Mouse (Mus musculus) CH12.LX (cell line): ENCODE data around the gene Cd3d. TPM values are rescaled to one million over a fixed set of nuclear protein-coding genes. Genes with fewer than 3 reads are reported as not detected.

Source experiments
- DNase-seq: peaks from one replicate; pipeline ENCODE4 v3.0.0-alpha.2; 2013; ENCODE audit errors: extremely low read depth
- H3K27ac ChIP-seq: 2 replicates; pipeline ENCODE4 v1.5.1; 2012; ENCODE audit warnings: low read depth, mild to moderate bottlenecking, control low read depth, moderate library complexity; ENCODE audit not compliant: insufficient read depth
- H3K27me3 ChIP-seq: replicated peaks from 2 replicates; pipeline ENCODE3; 2012; ENCODE audit warnings: inconsistent platforms
- H3K36me3 ChIP-seq, 2 experiments: replicated peaks in 1 of 2; 2 replicates each; pipeline versions ENCODE3 to v1.6.1; 2012; ENCODE audit warnings: inconsistent platforms in 1 of 2, low read length in 1 of 2, mild to moderate bottlenecking in 1 of 2, mixed read lengths in 1 of 2, moderate library complexity in 1 of 2; ENCODE audit not compliant: control insufficient read depth in 1 of 2, insufficient read depth in 1 of 2
- H3K4me1 ChIP-seq, 2 experiments: 2 replicates each; pipeline ENCODE4 v1.6.1; 2012; ENCODE audit warnings: inconsistent platforms in 1 of 2, moderate library complexity in 1 of 2; ENCODE audit not compliant: insufficient read depth in 2 of 2, control insufficient read depth in 1 of 2
- H3K4me2 ChIP-seq: 2 replicates; pipeline ENCODE4 v1.6.1; 2012; ENCODE audit warnings: low read depth, mild to moderate bottlenecking, control low read depth; ENCODE audit not compliant: poor library complexity, insufficient read depth, severe bottlenecking
- H3K4me3 ChIP-seq, 3 experiments: fragments of 150-350 bp in 1 of 3; sonication (generic) in 1 of 3; replicated peaks in 1 of 3; 2 replicates each; pipeline versions ENCODE3 to v1.5.1; 2011 to 2012; ENCODE audit warnings: low read depth in 2 of 3, low read length in 2 of 3, mild to moderate bottlenecking in 2 of 3, moderate library complexity in 2 of 3, control low read depth in 1 of 3, improper control_type of control experiment in 1 of 3, inconsistent platforms in 1 of 3, mixed read lengths in 1 of 3; ENCODE audit not compliant: poor library complexity in 1 of 3
- H3K79me2 ChIP-seq: replicated peaks from 2 replicates; pipeline ENCODE4 v1.6.1; 2012; ENCODE audit warnings: mild to moderate bottlenecking, moderate library complexity; ENCODE audit not compliant: control insufficient read depth, poor library complexity, insufficient read depth, severe bottlenecking; ENCODE audit errors: extremely low read depth
- H3K9ac ChIP-seq: 2 replicates; pipeline ENCODE4 v1.6.1; 2012; ENCODE audit warnings: low read depth, mild to moderate bottlenecking, control low read depth, moderate library complexity; ENCODE audit not compliant: insufficient read depth
- H3K9me3 ChIP-seq: replicated peaks from 2 replicates; pipeline ENCODE3; 2012; ENCODE audit warnings: low read length, inconsistent platforms, mixed read lengths
- CHD2 ChIP-seq: IDR thresholded peaks from 2 replicates; pipeline ENCODE4 v1.6.1; 2011; ENCODE audit warnings: low read length, improper control_type of control experiment
- CTCF ChIP-seq, 2 experiments: IDR thresholded peaks in 1 of 2; conservative IDR thresholded peaks in 1 of 2; 2 replicates each; pipeline ENCODE4 v1.5.1; 2011 to 2012; ENCODE audit warnings: low read depth in 2 of 2, low read length in 2 of 2, improper control_type of control experiment in 1 of 2, inconsistent platforms in 1 of 2, mild to moderate bottlenecking in 1 of 2, moderate library complexity in 1 of 2
- E2F4 ChIP-seq: IDR thresholded peaks from 2 replicates; pipeline ENCODE4 v1.6.1; 2011; ENCODE audit warnings: low read depth, low read length, improper control_type of control experiment; ENCODE audit not compliant: insufficient replicate concordance
- ETS1 ChIP-seq: conservative IDR thresholded peaks from 2 replicates; pipeline ENCODE4 v1.6.1; 2012; ENCODE audit warnings: low read depth, mild to moderate bottlenecking, inconsistent platforms, low read length, improper control_type of control experiment, moderate library complexity
- HCFC1 ChIP-seq: IDR thresholded peaks from 2 replicates; pipeline ENCODE4 v1.6.1; 2012; ENCODE audit warnings: low read depth, mild to moderate bottlenecking, inconsistent platforms, low read length, improper control_type of control experiment
- JUND ChIP-seq: conservative IDR thresholded peaks from 2 replicates; pipeline ENCODE4 v1.6.1; 2011; ENCODE audit warnings: low read depth, low read length, improper control_type of control experiment
- MAX ChIP-seq: IDR thresholded peaks from 2 replicates; pipeline ENCODE4 v1.6.1; 2011; ENCODE audit warnings: low read length, improper control_type of control experiment
- MEF2A ChIP-seq: IDR thresholded peaks from 2 replicates; pipeline ENCODE4 v1.6.1; 2014; ENCODE audit warnings: low read depth, mild to moderate bottlenecking, inconsistent platforms, low read length, improper control_type of control experiment, borderline replicate concordance
- MXI1 ChIP-seq: IDR thresholded peaks from 2 replicates; pipeline ENCODE4 v1.6.1; 2011; ENCODE audit warnings: mild to moderate bottlenecking, low read depth, low read length, improper control_type of control experiment
- MYC ChIP-seq: IDR thresholded peaks from 2 replicates; pipeline ENCODE4 v1.6.1; 2011; ENCODE audit warnings: low read depth, mild to moderate bottlenecking, improper control_type of control experiment, low read length
- NRF1 ChIP-seq: IDR thresholded peaks from 2 replicates; pipeline ENCODE4 v1.6.1; 2014; ENCODE audit warnings: low read depth, mild to moderate bottlenecking, inconsistent platforms, low read length, improper control_type of control experiment, moderate library complexity
- POLR2AphosphoS2 ChIP-seq: IDR thresholded peaks from 2 replicates; pipeline ENCODE4 v1.6.1; 2011; ENCODE audit warnings: low read depth, low read length, improper control_type of control experiment
- RAD21 ChIP-seq: IDR thresholded peaks from 2 replicates; pipeline ENCODE4 v1.6.1; 2011; ENCODE audit warnings: low read depth, mild to moderate bottlenecking, low read length, improper control_type of control experiment, moderate library complexity
- SIN3A ChIP-seq: IDR thresholded peaks from 2 replicates; pipeline ENCODE4 v1.6.1; 2012; ENCODE audit warnings: low read length, improper control_type of control experiment, inconsistent platforms
- TCF12 ChIP-seq: IDR thresholded peaks from 2 replicates; pipeline ENCODE4 v1.6.1; 2014; ENCODE audit warnings: low read depth, mild to moderate bottlenecking, inconsistent platforms, low read length, improper control_type of control experiment
- UBTF ChIP-seq: IDR thresholded peaks from 2 replicates; pipeline ENCODE4 v1.6.1; 2012; ENCODE audit warnings: low read depth, mild to moderate bottlenecking, inconsistent platforms, low read length, improper control_type of control experiment, moderate library complexity
- ZC3H11A ChIP-seq: IDR thresholded peaks from 2 replicates; pipeline ENCODE4 v1.6.1; 2012; ENCODE audit warnings: low read depth, mild to moderate bottlenecking, inconsistent platforms, low read length, improper control_type of control experiment
- dilution Hi-C: fragments of 300-500 bp; cut with MboI; formaldehyde crosslinking; loops from 2 replicates; pipeline ENCODE4 v1.14.3; 2020; ENCODE audit warnings: low sequenced_read_pairs; ENCODE audit not compliant: extremely low pct_unique_long_range_greater_than_20kb, extremely low pct_ligation_motif_present
- in situ Hi-C: fragments of 300-500 bp; cut with MboI; formaldehyde crosslinking; loops from 3 replicates; pipeline ENCODE4 v1.14.3; 2019; ENCODE audit warnings: low sequenced_read_pairs, low pct_ligation_motif_present, low pct_unique_long_range_greater_than_20kb, mixed read lengths
- polyA plus RNA-seq: library from polyadenylated mRNA; unstranded; fragments of >175 nt; gene quantifications from 2 replicates; pipeline ENCODE4 v1.2.1, GENCODE M21; 2012; ENCODE audit warnings: low read depth; ENCODE audit not compliant: insufficient read length
- total RNA-seq, 2 experiments: library from RNA; depleted of rRNA; stranded (reverse); fragments of 300-350 nt in 1 of 2; fragments of >200 nt in 1 of 2; gene quantifications; 2 replicates each; pipeline ENCODE4 v1.2.3; 2012 to 2014

The Cd3d gene
- total and polyA plus RNA-seq, 3 experiments, result 0.27 to 5.5 (median 2.6) TPM

DNA sequence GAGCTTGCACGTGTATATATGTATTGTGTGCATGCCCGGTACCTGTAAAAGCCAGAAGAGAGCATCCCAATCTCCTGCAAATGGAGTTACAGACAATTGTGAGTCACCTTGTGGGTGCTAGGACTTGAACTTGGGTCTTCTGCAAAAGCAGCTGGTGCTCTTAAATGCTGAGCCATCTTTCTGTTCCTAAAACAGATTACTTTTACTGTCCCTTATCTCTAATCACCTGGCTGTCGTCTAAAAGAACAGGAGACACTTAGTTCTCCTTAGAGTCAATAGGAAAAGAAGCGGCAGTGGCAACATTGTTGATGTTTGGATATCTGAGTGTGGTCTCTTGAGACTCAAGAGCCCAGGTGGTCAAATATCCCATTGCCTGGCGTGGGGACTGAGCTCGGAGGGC, 3.8 kb upstream of the Cd3d start:
- no peak overlapping the region for H3K4me2 ChIP-seq
- in situ Hi-C loops, result no loop called here

DNA sequence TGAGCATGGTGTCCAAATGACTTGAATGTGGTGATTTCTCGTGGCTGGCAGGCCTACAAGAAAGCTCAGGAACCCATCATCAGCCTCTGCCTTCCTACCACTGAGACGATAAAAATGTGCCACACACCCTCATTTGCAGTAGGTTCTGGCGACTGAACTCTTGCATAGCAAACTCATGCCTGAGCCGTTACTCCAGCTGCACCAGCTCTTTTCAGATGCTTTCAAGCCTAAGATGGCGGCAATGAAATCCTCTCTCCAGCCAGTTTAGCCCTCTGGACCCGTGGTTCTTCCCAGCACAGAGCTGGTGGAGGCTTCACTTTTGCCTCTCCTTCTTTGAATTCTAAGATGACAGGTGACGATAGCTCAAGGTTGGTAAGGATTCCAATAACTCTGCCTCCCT, 1.8 kb upstream of the Cd3d start:
- Histone ChIP-seq H3K79me2 (no peaks in the 10 kb centered on the region), H3K9me3 (no peaks in the 10 kb centered on the region), H3K4me3 (no peak overlapping the region), H3K36me3 (no peaks in the 10 kb centered on the region), H3K9ac (no peak overlapping the region), H3K27me3 (peaks cover 16% of the 10 kb centered on the region), H3K4me2 (no peak overlapping the region), H3K4me1 (peaks cover 13 to 16% of the 10 kb centered on the region in 2 experiments; a peak in 3 of 4 replicates), H3K27ac (no peak overlapping the region)
- no peak for DNase-seq
- TF ChIP-seq MYC, result no peak
- TF ChIP-seq JUND, result no peak
- no peak for TF ChIP-seq MAX
- TF ChIP-seq HCFC1, result no peak
- no peak for TF ChIP-seq RAD21
- no peak for TF ChIP-seq UBTF
- TF ChIP-seq POLR2AphosphoS2, result no peak
- in situ Hi-C loops (no loop called here), dilution Hi-C loops (no loop called here)

More for the DNA sequence above, 3.8 kb upstream of the Cd3d start:
- no peaks in the 10 kb centered on the region for H3K9me3 ChIP-seq
- peaks cover 25% of the 10 kb centered on the region for H3K27me3 ChIP-seq
- dilution Hi-C loops, result no loop called here
- H3K4me1 ChIP-seq, result peaks cover 12% of the 10 kb centered on the region in 2 experiments; a peak in 2 of 4 replicates
- H3K27ac ChIP-seq, result no peak overlapping the region
- no peak overlapping the region for H3K9ac ChIP-seq
- no peak for DNase-seq
- H3K36me3 ChIP-seq, result no peaks in the 10 kb centered on the region
- H3K4me3 ChIP-seq, result no peak overlapping the region
- H3K79me2 ChIP-seq, result no peaks in the 10 kb centered on the region
- TF ChIP-seq CTCF (conservative IDR thresholded peaks at IDR 0.05 in 1 of 2, IDR thresholded peaks at IDR 0.05 in 1 of 2; ENCODE audit: low read depth in 2 of 2, low read length in 2 of 2) (no peak), TCF12 (no peak), MAX (no peak), CHD2 (no peak), ETS1 (no peak), E2F4 (no peak), MXI1 (no peak), POLR2AphosphoS2 (no peak), RAD21 (no peak), HCFC1 (no peak), ZC3H11A (no peak), SIN3A (no peak), MEF2A (no peak), NRF1 (no peak)
